Mouse (Mus musculus) cerebellum, adult 2 months (tissue): ENCODE measurements around the gene Phc2. TPM values are rescaled to one million over a fixed set of nuclear protein-coding genes. Genes with fewer than 3 reads are reported as not detected.

Experiments
- DNase-seq, 2 experiments: peaks; one replicate each; pipeline ENCODE4 v3.0.0; 2021
- H3K27ac ChIP-seq: fragments of 200-500 bp; 2 replicates; pipeline ENCODE4 v1.5.1; 2012; ENCODE audit warnings: low read length, control low read depth, inconsistent platforms; ENCODE audit not compliant: insufficient read depth
- H3K27me3 ChIP-seq: fragments of 200-500 bp; 2 replicates; pipeline ENCODE4 v1.6.1; 2012; ENCODE audit warnings: inconsistent platforms, mild to moderate bottlenecking, low read length, moderate library complexity; ENCODE audit not compliant: control insufficient read depth, insufficient read depth
- H3K4me1 ChIP-seq: fragments of 200-500 bp; 2 replicates; pipeline ENCODE4 v1.6.1; 2011; ENCODE audit warnings: low read length; ENCODE audit not compliant: control insufficient read depth, insufficient read depth
- H3K4me3 ChIP-seq: fragments of 200-500 bp; replicated peaks from 2 replicates; pipeline ENCODE3; 2011; ENCODE audit warnings: mild to moderate bottlenecking, low read depth, low read length, control low read depth; ENCODE audit not compliant: insufficient read depth
- CTCF ChIP-seq: fragments of 200-500 bp; IDR thresholded peaks from 2 replicates; pipeline ENCODE4 v1.5.1; 2011; ENCODE audit warnings: low read depth, mild to moderate bottlenecking, control low read depth, low read length, moderate library complexity, borderline replicate concordance; ENCODE audit not compliant: insufficient read depth
- POLR2A ChIP-seq: fragments of 200-500 bp; IDR thresholded peaks from 2 replicates; pipeline ENCODE4 v1.6.1; 2011; ENCODE audit warnings: low read length, control low read depth, borderline replicate concordance; ENCODE audit not compliant: insufficient read depth
- WGBS: fragments of 180-500 bp; shearing (Covaris S2); methylation state at CpG from one replicate; pipeline ENCODE4 v1.1.7; 2018; 5-methylcytosine and 5-hydroxymethylcytosine counted together
- polyA plus RNA-seq: library from polyadenylated mRNA; depleted of rRNA; stranded (reverse); fragments of >200 nt; gene quantifications from 2 replicates; pipeline ENCODE4 v1.2.3, GENCODE M21; 2012

Gene Phc2
- polyA plus RNA-seq, 1 experiment = 133 TPM

GRCm38 (mm10) chr4:128635894-128636585 is 18.5 kb upstream of the Phc2 start:
- TF ChIP-seq POLR2A = no peak
- TF ChIP-seq CTCF = no peak

GRCm38 (mm10) chr4:128637250-128637649 is 17.3 kb upstream of the Phc2 start:
- WGBS = 65% methylated on average over 11 of the region's 11 CpGs
- DNase-seq = no peak
- no peak overlapping the region for H3K27ac ChIP-seq
- no peaks in the 10 kb centered on the region for H3K4me1 ChIP-seq
- TF ChIP-seq POLR2A (no peak), CTCF (no peak)
- H3K4me3 ChIP-seq = no peak overlapping the region
- H3K27me3 ChIP-seq = no peaks in the 10 kb centered on the region

More at GRCm38 (mm10) chr4:128635894-128636585, 18.5 kb upstream of the Phc2 start:
- no peak overlapping the region for H3K27ac ChIP-seq
- no peaks in the 10 kb centered on the region for H3K27me3 ChIP-seq
- no peak overlapping the region for H3K4me3 ChIP-seq
- 77% methylated on average over 10 of the region's 10 CpGs for WGBS
- no peaks in the 10 kb centered on the region for H3K4me1 ChIP-seq
- no peak for DNase-seq

GRCm38 (mm10) chr4:128638265-128638923 is 16.1 kb upstream of the Phc2 start:
- H3K4me3 ChIP-seq = no peak overlapping the region
- WGBS = 62% methylated on average over 18 of the region's 18 CpGs
- no peaks in the 10 kb centered on the region for H3K27me3 ChIP-seq
- no peak for TF ChIP-seq POLR2A
- H3K4me1 ChIP-seq = no peaks in the 10 kb centered on the region
- no peak for DNase-seq
- H3K27ac ChIP-seq = no peak overlapping the region

GRCm38 (mm10) chr4:128641766-128642717 is 12.5 kb upstream of the Phc2 start:
- no peak for DNase-seq
- H3K27me3 ChIP-seq = no peaks in the 10 kb centered on the region
- 79% methylated on average over 23 of the region's 23 CpGs for WGBS
- H3K27ac ChIP-seq = no peak overlapping the region
- no peak overlapping the region for H3K4me3 ChIP-seq
- TF ChIP-seq CTCF (no peak), POLR2A (no peak)
- H3K4me1 ChIP-seq = no peaks in the 10 kb centered on the region

GRCm38 (mm10) chr4:128645896-128646295 is 8.6 kb upstream of the Phc2 start:
- Histone ChIP-seq H3K4me1 (peaks cover under 1% of the 10 kb centered on the region; the same call in 1 of the 2 replicates), H3K4me3 (no peak overlapping the region), H3K27ac (no peak overlapping the region), H3K27me3 (no peaks in the 10 kb centered on the region)
- 84% methylated on average over 6 of the region's 6 CpGs for WGBS
- DNase-seq = no peak
- TF ChIP-seq CTCF (no peak), POLR2A (no peak)

GRCm38 (mm10) chr4:128646762-128647161 is 7.7 kb upstream of the Phc2 start:
- 85% methylated on average over 7 of the region's 7 CpGs for WGBS
- DNase-seq = no peak
- no peak overlapping the region for H3K27ac ChIP-seq
- no peak overlapping the region for H3K4me3 ChIP-seq
- TF ChIP-seq CTCF (no peak), POLR2A (no peak)
- H3K4me1 ChIP-seq = peaks cover 6% of the 10 kb centered on the region; the same call in 1 of the 2 replicates
- H3K27me3 ChIP-seq = no peaks in the 10 kb centered on the region

GRCm38 (mm10) chr4:128648567-128649255 is 5.8 kb upstream of the Phc2 start:
- no peak for TF ChIP-seq POLR2A
- TF ChIP-seq CTCF = no peak
- DNase-seq = no peak
- H3K27me3 ChIP-seq = no peaks in the 10 kb centered on the region
- H3K4me1 ChIP-seq = peaks cover 11% of the 10 kb centered on the region
- no peak overlapping the region for H3K27ac ChIP-seq
- 80% methylated on average over 8 of the region's 8 CpGs for WGBS
- H3K4me3 ChIP-seq = no peak overlapping the region
